Mouse (Mus musculus) Muller cell, postnatal 12 days (primary cell): ENCODE measurements at regions not wholly inside any gene's neighbourhood (a gene's known extent, or its start where the extent isn't known, plus 50 kb on each side); places are given as distances from the start of the nearest gene placed in this dataset.

Source experiments
- DNase-seq: peaks from one replicate; pipeline ENCODE4 v3.0.0-alpha.2; 2015; ENCODE audit errors: inconsistent ontology term

GRCm38 (mm10) chr14:99366281-99366987 lies 67.9 kb downstream of the Klf5 start:
- DNase-seq, result no peak

GRCm38 (mm10) chr14:99366996-99367555 lies 68.6 kb downstream of the Klf5 start:
- DNase-seq, result no peak

GRCm38 (mm10) chr14:99369366-99369765 lies 70.9 kb downstream of the Klf5 start:
- no peak for DNase-seq

- DNase-seq, result no peak
These were observed 75.2 kb downstream of the Klf5 start for GRCm38 (mm10) chr14:99373682-99374081.

- DNase-seq, result no peak
These were observed 76.6 kb downstream of the Klf5 start for GRCm38 (mm10) chr14:99375040-99375610.

GRCm38 (mm10) chr14:99376652-99377502 lies 78.4 kb downstream of the Klf5 start:
- DNase-seq, result no peak

GRCm38 (mm10) chr14:99381262-99382017 lies 82.9 kb downstream of the Klf5 start:
- DNase-seq, result no peak

GRCm38 (mm10) chr14:99382051-99382450 lies 83.6 kb downstream of the Klf5 start:
- DNase-seq, result no peak

GRCm38 (mm10) chr14:99383170-99383569 lies 84.7 kb downstream of the Klf5 start:
- no peak for DNase-seq

- no peak for DNase-seq
These were observed 89.1 kb downstream of the Klf5 start for GRCm38 (mm10) chr14:99387581-99387980.

GRCm38 (mm10) chr14:99389306-99389705 lies 90.8 kb downstream of the Klf5 start:
- DNase-seq, result no peak

- DNase-seq, result no peak
These were observed 93.2 kb downstream of the Klf5 start for GRCm38 (mm10) chr14:99391700-99392099.

GRCm38 (mm10) chr14:99392813-99393212 lies 94.3 kb downstream of the Klf5 start:
- no peak for DNase-seq

GRCm38 (mm10) chr14:99393611-99394010 lies 95.1 kb downstream of the Klf5 start:
- no peak for DNase-seq

GRCm38 (mm10) chr14:99403155-99403726 lies 104.8 kb downstream of the Klf5 start:
- no peak for DNase-seq

GRCm38 (mm10) chr14:99405228-99405627 lies 106.7 kb downstream of the Klf5 start:
- no peak for DNase-seq

GRCm38 (mm10) chr14:99411835-99412234 lies 113.3 kb downstream of the Klf5 start:
- DNase-seq, result no peak

- DNase-seq, result no peak
These were observed 117.7 kb downstream of the Klf5 start for GRCm38 (mm10) chr14:99416169-99416568.

- no peak for DNase-seq
These were observed 120.5 kb downstream of the Klf5 start for GRCm38 (mm10) chr14:99418970-99419369.

GRCm38 (mm10) chr14:99423334-99423733 lies 124.8 kb downstream of the Klf5 start:
- DNase-seq, result no peak

- no peak for DNase-seq
These were observed 128.6 kb downstream of the Klf5 start for GRCm38 (mm10) chr14:99427049-99427448.
